Comparison of ENCODE assay signal across 8 mouse cellular contexts in the genomic region with DNA sequence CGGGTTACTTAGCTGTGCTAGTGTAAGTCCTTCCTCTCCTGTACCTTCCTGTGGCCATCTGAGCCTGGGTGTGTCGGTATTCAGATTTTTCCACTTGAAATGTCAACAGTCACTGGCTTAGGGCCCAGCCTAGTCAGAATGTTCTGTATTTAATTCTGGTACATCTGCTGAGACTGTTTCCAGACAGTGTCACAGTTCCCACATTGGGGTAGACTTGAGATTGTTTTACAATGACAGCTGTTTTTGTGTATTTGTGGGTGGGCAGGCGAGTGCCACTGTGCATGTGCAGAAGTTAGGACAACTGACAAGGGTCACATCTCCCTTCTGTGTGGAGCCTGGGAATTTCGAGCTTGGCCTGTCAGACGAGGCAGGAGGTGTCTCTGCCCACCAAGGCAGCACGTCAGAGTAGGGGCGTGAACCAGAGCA. TPM values are rescaled to one million over a fixed set of nuclear protein-coding genes. Genes with fewer than 3 reads are reported as not detected.
DNase-seq lines count a peak whose midpoint lies in the region; ATAC-seq lines count a peak whose summit lies in the region.

No protein-coding gene starts in this region.

- H3K4me1 ChIP-seq in neural tube, embryonic 15.5 days: peaks cover 51% of the 10 kb centered on the region

- H3K27ac ChIP-seq in neural tube, embryonic 15.5 days (replicated peaks): no peak overlapping the region; the same call in 1 of the 2 replicates

- peak; percentile 48 to 70 for DNase-seq in frontal cortex, adult 2 months (ENCODE audit: extremely low spot score in 1 of 2, low spot score in 1 of 2)
- DNase-seq in frontal cortex, postnatal 14 days (ENCODE audit: low spot score in 2 of 2): no peak
- peak; percentile 65 for DNase-seq in urinary bladder, postnatal 14 days (ENCODE audit: low spot score)
- no peak for DNase-seq in urinary bladder, postnatal 10 days (ENCODE audit: low spot score)
- DNase-seq in layer of hippocampus, postnatal 14 days (ENCODE audit: low spot score in 2 of 2): peak; percentile 35 to 74
- no peak for DNase-seq in cerebellum, adult 9-10 months
- DNase-seq in cerebellum, postnatal 4 days (ENCODE audit: low spot score in 2 of 2): no peak

- no peak overlapping the region for H3K4me3 ChIP-seq in neural tube, embryonic 15.5 days (replicated peaks)

- no peaks in the 10 kb centered on the region for H3K27me3 ChIP-seq in neural tube, embryonic 15.5 days (replicated peaks)

- ATAC-seq in neural tube, embryonic 15.5 days (ENCODE audit: low FRiP score): no peak

- 0 out of 2 replicates have a peak overlapping the region, but pooled peaks have one; percentile 11 for H3K9ac ChIP-seq in neural tube, embryonic 15.5 days (replicated peaks)

- no peaks in the 10 kb centered on the region for H3K36me3 ChIP-seq in neural tube, embryonic 15.5 days

- WGBS in neural tube, embryonic 15.5 days: 80% methylated on average over 7 of the region's 7 CpGs

- H3K9me3 ChIP-seq in neural tube, embryonic 15.5 days (replicated peaks): no peaks in the 10 kb centered on the region

- peak overlapping the region; percentile 81; the same call in 1 of the 2 replicates for H3K4me2 ChIP-seq in neural tube, embryonic 15.5 days

RNA-seq across cellular contexts. Expression of a gene that starts 2.5 kb away (rescaled TPM):
- polyA plus RNA-seq in frontal cortex, adult 2 months (2012; rRNA removed): 47.9 and 51.8 TPM in 2 replicates
- total RNA-seq in layer of hippocampus, postnatal 14 days (2021): 10 to 100 TPM; 63.9 to 69.0 TPM
- 77.1 and 79.6 TPM in 2 replicates for polyA plus RNA-seq in neural tube, embryonic 15.5 days (2015; fragmentation: Nextera tagmentation; extraction: Ambion mirVana)

RNA-seq across cellular contexts. Expression of a gene that starts 18.6 kb away (rescaled TPM):
- 15.9 and 23.0 TPM in 2 replicates for polyA plus RNA-seq in frontal cortex, adult 2 months (2012; rRNA removed)
- 10 to 100 TPM; 12.6 to 19.9 TPM for total RNA-seq in layer of hippocampus, postnatal 14 days (2021)
- 1.4 and 2.4 TPM in 2 replicates for polyA plus RNA-seq in neural tube, embryonic 15.5 days (2015; fragmentation: Nextera tagmentation; extraction: Ambion mirVana)

RNA-seq across cellular contexts. Expression of a gene that starts 18.7 kb away (rescaled TPM):
- 358 and 364 TPM in 2 replicates for polyA plus RNA-seq in frontal cortex, adult 2 months (2012; rRNA removed)
- total RNA-seq in layer of hippocampus, postnatal 14 days (2021): 100 to 1,000 TPM; 116 to 134 TPM
- 275 and 286 TPM in 2 replicates for polyA plus RNA-seq in neural tube, embryonic 15.5 days (2015; fragmentation: Nextera tagmentation; extraction: Ambion mirVana)

RNA-seq across cellular contexts. Expression of a gene that starts 43.1 kb away (rescaled TPM):
- 125 and 132 TPM in 2 replicates for polyA plus RNA-seq in frontal cortex, adult 2 months (2012; rRNA removed)
- total RNA-seq in layer of hippocampus, postnatal 14 days (2021): 10 to 100 TPM; 77.4 to 79.9 TPM
- polyA plus RNA-seq in neural tube, embryonic 15.5 days (2015; fragmentation: Nextera tagmentation; extraction: Ambion mirVana): 73.9 and 91.7 TPM in 2 replicates

Comparison
In these comparisons a context has a peak if more than half of its experiments do, and no peak if none do; other contexts are left out.
1. DNase-seq: peak in frontal cortex, adult 2 months (2 of 2), urinary bladder, postnatal 14 days (single experiment) and layer of hippocampus, postnatal 14 days (2 of 2); none in frontal cortex, postnatal 14 days (0 of 2), urinary bladder, postnatal 10 days (single experiment), cerebellum, adult 9-10 months (single experiment) and cerebellum, postnatal 4 days (0 of 2).